Mouse (Mus musculus) urinary bladder, postnatal 14 days (tissue): ENCODE measurements around the gene Mtg2.
A peak's percentile ranks its signal among the peaks of the same experiment; 100 is the strongest.

Source experiments
- DNase-seq: peaks from one replicate; pipeline ENCODE4 v3.0.0; 2021; ENCODE audit warnings: low spot score

Gene Mtg2

DNA sequence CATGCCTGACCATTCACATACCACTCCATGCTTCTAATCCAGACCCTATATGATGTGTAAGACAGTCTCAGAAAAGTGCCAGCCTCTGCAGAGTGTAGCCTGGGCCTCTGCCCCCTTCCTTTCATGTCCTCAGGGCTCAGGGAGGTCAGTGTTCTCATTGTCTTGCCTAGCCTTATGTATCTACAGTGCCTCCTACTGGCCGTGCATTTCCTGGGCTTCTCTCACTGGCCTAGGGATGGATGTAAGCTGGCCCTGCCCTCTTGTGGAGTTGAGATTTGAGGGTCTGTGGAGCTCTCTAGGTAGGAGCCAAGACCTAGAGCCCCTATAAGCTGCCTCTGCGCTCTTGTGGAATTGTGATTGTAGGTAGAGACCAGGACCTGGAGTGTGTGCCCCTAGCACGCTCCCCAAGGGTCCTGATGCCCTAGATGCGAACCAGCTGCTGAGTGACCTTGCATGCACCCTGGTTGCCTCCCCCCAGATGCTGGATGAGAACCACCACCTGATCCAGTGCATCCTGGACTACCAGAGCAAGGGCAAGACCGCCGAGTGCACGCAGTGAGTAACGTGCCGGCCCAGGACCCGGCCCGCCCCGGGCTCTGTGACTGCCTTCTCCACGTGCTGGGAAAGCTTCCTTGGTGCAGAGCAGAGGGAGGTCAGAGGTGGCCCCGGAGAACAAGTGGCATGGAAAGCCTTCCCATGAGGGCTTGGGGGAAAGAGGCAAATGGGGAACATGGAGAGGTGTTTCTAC, 18.2 kb upstream of the Mtg2 start:
- DNase-seq: no peak

DNA sequence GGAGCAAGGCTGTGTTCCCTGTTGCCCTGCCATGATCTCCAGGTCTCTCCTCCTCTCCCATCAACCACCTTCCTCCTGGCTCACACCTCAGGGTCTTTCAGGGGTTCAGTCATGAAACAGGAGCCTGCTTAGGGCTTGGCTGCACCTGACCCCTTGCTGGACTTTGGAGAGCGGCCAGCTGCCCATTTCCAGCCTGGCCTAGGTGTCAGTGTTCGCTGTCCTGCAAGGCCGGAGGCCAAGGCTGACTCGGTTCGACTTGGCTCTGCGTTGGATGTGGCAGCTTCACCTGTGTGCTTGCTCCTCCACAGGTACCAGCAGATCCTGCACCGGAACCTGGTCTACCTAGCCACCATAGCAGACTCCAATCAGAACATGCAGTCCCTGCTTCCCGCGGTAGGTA, 17.4 kb upstream of the Mtg2 start:
- no peak for DNase-seq

DNA sequence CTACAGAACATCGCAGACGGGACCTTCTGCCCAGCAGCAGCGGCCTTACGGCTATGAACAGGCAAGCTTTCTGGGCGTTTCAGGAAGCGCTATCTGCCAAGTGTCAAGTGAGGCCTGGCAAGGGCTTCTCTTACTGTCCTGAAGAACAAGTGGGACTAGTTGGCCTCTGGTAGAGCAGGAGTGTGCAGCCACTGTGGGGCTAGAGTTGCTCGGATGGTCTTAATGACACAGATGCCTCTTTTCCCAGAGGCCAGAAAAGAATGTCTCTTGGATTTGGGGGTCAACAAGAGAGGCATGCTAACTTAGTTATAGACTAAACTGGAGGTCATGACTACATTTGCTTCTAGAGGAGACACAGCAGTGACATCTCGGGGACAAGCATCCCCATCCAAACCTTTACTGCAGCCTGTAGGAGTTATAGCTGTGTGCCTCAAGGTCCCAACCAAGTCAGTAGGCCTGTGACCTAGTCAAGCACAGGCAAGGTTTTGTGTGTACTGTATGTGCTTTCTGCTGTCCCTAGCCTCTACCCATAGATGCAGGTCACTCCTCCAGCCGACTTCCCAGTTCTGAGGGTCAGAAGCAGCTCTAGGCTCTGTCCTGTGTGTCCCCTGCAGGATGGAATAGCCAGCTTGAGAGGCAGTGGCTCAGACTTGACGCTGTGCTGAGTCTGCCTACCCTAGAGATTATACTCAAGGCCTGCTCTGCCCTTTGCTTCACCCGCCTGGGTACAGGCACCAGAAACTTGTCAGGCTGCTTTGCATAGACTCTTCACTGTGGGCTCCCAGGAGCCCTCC, 6.9 kb upstream of the Mtg2 start:
- no peak for DNase-seq

DNA sequence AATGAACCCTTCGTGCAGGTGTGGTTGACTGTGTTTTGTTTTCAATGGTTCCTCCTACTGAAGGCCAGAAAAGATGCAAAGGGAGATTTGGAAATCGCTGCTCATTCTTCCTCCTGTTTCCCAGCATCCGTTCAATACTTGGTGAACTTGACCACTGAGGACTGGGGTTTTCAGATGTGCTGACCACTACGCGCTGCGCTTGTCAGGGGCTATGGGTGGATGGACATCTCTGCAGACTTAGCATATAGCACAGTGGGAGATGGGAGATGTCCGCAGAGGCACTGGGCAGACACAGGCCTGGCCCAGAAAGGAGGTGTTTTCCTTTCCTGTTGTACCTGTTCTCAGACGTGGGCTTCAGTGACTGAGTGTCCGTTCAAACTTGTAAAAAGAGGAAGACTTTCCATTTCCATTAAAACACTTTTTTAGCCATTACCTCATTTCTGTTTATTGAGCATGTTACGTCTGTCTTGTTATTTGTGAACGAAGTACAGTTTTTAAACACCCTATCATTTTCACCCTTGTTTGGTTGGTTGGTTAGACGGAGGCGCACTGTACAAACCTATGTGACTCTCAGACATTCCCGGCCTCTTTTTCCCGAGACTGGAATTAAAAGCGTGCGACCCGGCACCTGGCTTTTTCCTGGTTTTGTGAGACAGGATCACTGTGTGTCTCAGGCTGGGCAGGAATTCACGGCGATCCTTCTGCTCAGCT, 463 bp upstream of the Mtg2 start:
- no peak for DNase-seq

DNA sequence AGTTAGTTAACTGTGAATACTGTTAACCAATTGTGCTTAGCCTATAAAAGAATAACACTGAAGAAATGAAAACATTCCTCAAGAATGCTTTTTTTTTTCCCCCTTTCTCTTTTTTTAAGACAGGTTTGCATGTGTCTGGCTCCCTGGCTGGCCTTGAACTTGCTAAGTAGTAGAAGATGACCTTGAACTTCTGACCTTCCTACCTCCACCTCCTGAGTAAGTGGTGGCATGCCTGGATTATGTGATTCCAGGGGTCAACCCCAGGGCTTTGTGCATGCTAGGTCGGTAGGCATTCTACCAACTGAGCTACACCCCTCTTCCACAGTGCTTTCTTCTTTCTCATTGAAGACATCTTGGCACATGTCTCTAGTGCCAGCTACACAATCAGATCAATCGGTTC, 1.3 kb downstream of the Mtg2 start:
- DNase-seq: no peak

DNA sequence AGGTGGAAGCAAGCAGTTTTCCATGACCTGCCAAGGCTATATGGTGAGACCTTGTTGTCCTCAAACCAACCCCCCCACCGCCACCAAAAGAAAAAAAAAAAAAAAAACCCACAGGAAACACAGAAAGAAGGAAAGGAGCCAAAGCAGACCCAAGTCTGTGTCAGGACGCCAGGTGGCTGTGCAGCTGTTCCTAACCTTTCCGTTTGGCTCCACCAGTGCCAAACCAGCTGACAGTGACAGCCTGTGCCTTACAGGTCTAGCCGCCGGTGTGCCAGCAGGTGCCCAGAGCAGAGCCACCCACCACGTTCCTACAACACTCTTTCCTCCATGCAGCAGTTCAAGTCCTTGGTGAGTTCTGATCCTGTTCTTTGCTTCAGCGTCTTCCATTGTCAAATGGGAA, 2.5 kb downstream of the Mtg2 start:
- DNase-seq: no peak

DNA sequence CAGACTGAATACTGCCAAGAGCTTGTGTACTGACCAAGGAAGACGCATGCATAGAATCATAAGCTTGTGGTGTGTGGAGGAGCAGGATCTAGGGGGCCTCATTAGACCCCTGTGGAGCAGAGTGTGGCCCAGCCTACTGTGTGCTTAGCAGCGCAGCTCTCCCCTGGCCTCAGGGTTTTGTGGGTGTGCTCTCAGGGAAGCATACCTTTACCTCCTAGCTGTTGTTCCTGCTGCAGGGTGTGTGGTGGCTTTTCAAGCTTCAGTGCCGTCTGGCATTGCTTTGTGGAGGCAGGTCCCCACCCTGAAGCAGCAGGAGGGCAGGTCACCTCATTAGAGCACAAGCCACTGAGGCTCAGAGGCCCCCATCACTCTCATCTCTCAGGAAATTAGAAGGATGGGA, 7.2 kb downstream of the Mtg2 start:
- DNase-seq: no peak

DNA sequence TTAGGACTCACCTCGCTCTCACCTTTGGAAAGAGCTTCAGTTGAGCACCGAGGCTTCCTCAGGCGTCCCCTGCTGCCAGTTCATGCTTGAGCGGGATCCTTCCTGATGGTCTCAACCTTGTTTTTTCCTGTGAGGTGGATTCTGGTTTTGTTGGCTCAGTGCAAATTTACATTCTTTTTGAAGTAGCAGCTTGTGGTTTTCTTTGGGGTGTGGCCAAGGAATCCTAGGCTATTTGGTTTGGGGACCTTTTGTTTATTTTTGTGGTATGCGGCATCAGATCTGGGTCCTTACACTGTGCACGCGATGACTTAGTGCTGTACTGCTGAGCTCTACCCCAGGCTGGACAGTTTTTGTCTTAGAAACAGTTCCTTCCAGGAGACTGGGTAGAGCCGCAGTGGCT, 10.3 kb downstream of the Mtg2 start:
- no peak for DNase-seq

DNA sequence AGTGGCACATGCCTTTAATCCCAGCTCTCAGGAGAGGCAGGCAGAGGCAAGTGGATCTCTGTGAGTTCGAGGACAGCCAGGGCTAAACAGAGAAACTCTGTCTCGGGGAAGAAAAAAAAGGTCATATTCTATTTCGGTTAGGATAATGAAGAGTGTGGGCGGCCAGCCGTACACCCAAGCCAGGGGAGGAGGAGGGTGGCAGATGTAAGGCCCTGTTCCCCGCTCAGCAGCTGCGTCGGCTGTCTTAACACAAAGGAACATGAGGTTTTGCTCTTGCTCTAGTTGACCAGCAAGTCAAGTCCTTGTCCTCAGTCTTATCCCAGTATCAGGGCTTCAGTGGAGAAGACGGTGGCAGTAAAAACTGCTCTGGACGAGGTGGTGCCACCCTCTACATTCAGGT, 12.7 kb downstream of the Mtg2 start:
- DNase-seq: no peak

DNA sequence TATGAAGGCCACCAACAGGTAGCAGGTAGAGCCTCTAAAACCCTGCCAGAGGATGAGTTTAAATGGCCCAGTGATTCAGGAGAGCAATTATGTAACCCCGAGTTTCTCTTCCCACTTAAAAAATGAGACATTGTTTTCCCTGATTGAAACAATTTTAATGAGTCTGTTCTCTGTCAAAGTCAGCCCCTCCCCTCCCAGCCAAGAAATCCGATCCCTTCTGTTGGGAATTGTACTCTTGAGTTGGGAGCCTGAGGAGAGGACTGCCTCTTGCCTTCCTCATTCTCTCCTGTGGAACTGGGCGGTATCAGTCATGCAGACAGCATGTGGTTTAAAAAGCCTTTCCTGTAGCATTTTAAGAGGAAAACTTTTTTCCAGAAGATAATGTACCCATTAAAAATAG, 14.2 kb downstream of the Mtg2 start:
- DNase-seq: no peak

DNA sequence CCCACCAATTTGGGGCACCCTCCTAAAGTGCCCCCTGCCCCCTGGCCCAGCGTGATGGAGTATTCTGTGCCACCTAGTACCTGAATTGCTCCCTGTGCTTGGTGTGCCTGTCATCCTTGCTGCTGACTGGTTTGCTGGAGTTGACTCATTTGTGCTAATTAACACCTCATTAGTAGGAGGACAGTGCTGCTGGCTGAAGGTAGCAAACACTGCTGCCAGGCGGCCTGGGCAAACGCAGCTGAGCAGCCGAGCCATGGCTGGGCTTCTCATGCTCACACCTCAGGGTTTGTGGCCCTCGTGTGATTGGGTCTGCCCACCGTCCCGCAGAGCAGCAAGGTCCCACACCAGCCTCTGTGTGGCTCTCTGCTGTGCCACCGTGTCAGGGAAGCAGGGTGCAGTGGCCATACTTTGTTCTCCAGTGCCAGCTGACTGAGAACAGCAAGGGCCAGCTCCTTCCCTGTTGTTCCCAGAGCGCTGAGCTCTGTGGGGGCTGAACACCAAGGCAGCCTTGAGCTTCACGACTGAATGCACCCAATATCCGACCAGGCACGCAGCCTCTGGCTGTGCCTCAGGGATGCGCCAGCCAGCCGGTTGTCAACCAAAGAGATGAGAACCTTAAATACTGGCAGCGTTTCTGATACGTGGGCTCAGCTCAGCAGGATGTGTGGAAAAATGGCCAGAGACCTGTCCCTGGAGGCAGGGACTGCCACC, 15.7 kb downstream of the Mtg2 start:
- DNase-seq: no peak

DNA sequence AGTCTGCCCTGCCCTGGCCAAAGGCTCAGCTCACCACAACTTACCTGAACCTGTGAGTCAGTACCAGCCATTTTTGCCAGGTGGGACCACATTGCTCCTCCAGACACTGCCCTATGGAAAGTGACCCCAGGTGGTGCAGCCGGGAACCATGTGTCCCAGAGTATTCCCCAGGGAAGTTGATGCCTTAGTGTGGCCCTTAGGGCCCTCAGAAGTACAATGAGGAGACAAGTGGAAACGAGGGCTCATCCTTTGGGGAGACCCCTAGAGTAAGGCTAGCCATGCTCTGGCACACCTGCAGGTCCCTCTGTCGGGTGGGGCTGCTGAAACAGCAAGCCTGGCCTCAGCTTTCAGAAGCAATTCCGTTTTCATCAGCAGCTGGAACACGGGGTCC, 16.2 kb downstream of the Mtg2 start:
- DNase-seq: no peak

DNA sequence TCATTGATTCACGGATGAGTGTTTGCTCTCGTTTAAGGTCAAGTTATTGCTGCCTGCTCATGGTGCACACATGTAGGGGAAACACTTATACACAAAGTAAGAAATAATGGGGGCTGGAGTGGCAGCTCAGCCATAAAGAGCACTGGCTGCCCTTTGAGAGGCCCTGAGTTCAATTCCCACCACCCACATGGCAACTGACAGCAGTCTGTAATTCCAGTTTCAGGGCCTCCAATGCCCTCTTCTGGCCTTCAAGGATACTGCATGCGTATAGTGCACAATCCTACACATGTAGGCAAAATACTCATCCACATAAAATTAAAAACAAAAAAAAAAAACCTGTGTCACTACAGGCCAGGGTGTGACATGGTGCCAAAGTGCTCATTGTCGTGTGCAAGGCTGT, 17.1 kb downstream of the Mtg2 start:
- DNase-seq: no peak

DNA sequence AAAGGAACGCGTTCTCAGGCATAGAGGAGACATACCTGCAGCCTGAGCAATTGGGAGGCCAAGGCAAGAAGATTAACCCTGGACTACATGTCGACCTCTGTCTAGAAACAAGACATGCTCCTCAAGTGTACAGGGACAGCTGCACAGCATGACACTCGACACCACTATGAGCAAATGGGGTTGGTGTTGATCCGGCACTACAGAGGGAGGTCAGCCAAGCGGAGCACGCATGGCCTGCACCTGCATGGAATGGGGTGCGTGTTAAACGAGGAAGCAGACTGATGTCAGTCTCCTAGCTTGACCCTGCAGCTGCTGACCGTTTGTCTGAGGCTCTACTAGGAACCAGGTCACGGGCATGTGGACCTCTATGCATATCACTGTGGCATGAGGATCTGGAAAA, 19.9 kb downstream of the Mtg2 start:
- DNase-seq: no peak

DNA sequence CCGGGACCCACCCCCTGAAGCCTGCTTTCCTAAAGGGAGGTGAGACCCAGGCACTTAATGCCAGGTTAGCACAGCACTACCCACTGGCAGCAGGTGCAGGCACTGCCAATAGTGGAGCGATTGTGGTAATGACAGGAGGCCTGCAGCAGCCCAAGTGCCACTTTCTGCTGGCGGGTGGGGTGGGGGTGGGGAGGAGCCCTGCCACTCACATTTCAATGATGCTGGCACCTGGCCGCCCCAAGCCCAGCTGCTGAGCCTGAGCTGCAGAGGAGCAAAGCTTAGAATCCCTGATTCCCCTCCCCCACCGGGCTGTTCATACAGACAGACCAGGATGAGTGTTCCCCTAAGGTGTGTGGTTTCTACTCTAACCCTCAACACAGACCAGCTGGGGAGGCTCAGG, 25.3 kb downstream of the Mtg2 start:
- no peak for DNase-seq

DNA sequence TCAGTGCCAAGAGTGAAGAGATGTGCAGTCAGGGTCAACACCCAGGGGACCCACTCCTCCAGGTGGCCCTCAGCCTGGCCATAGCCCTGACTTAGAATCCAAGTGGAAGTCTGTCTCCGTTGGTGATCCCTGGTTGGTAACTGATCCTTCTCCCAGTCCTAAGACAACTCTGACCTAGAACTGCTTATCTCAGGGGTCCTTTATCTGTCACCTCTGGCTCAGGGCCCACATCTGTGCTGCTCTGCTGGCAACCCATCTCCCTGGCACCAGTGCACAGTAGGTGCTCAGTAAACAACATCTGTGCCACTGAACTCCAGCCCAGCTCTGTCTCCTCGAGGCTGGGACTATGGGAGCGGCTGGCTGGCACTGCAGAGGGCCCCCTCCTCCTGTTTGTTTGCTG, 27.2 kb downstream of the Mtg2 start:
- no peak for DNase-seq

DNA sequence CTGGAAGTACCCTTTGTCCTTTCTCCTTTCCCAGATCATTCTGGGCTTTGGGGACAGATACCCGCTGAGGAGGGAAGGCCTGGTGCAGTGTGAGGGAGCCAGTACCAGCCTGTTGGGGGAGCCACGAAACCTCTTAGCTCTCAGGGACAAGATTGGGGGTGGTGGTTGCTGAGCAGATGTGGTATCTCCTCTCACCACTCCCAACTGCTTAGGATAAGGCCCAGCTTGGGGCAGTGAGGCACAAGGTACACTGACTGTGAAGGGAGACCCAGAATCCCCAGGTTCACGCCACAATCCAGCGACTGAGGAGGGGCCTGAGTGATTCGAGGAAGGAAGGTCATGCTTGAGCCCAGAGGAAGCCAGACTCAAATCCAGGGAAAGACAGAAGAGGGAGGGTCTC, 27.8 kb downstream of the Mtg2 start:
- no peak for DNase-seq

DNA sequence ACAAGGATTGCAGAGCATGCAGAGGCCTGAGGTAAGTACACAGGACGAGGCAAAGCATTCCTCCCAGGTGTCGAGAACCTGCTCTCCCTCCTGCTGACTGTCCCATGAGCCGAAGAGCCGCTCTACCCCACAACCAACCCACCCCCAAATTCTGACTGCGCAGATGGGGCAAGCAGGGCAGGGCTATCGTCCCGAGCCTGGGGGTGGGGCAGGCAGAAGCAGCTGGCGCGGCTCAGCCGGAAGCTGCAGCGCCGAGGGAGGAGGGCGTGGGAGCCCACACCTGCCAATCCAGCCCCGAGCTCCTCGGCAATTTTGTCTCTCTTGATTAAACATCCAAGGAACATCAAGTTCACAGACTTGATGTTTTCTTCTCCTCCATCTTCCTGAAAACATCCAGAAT, 29.1 kb downstream of the Mtg2 start:
- DNase-seq: no peak

DNA sequence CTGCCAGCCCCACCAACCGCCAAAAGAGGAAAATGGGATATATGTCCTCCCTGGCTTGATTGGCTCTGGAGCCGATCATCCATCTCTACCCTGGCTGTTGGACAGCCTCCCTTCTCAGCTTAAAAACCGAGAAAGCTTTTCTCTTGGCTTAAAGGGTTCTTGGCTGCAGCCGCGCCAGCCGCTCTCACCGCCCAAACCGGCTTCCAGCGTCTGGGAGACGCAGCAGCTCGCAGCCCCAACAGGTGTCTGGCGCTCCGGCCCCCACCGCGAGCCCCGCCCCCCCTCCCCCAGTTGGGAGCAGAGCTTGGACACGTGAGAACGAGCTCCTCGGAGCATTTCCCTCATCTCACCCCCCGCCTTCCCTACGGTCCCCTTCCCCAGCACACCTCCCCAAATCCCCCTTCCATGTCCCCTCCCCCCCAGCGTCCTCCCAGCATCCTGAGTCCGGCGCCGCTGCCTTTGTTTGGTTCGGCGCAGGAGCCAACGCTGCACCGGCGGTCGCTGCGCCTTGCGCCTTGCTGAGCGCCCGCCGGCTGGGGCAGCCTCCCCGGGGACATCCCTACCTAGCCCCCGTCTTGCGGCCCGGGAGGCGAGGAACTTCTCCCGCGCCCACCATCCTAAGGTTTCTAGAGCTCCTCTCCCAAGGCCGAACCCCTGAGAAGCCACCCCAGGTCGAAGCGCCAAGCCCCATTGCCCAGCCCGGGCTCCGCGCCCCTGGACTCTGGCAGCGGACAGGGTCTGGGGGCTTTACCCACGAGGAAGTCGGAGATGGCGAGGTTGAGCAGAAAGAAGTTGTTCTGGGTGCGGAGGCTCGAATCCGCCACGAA, 33.0 kb downstream of the Mtg2 start:
- no peak for DNase-seq

DNA sequence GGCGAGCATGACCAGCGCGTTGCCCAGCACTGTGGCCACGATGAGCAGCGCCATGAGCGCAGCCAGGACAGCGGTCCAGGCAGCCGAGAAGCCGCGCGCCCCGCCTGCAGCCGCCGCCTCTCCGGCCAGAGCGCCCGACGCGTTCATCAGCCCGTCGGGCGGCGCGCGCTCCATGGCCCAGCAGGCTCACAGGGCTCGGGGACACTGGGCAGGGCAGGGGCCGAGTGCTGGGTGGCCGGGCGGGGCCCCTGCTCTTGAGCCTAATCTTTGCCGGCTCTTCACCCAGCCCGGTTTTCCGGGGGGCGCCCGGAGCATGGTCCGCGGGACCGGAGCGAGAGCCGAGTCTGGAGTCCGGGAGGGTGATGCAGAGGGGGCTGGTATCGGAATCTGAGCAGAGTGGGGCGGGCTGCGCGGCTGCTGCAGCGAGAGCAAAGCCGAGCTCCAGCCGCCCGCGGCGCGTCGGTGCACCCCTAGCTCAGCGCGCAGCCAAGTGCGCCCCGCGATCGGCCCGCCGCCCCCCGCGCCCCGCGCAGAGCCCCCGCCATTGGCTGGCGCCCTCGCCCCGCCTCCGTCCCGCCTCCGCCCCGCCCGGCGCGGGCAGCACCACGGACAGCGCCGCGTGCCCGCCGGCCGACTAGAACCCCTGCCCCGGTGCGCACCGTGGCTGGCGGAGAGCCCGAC, 33.7 kb downstream of the Mtg2 start, which contains the start of gene Hrh3:
Gene Hrh3, minus strand, starts transcription at position 511 of the 681 bp plus-strand sequence.
- peak; percentile 78 for DNase-seq
